In the genomic region with DNA sequence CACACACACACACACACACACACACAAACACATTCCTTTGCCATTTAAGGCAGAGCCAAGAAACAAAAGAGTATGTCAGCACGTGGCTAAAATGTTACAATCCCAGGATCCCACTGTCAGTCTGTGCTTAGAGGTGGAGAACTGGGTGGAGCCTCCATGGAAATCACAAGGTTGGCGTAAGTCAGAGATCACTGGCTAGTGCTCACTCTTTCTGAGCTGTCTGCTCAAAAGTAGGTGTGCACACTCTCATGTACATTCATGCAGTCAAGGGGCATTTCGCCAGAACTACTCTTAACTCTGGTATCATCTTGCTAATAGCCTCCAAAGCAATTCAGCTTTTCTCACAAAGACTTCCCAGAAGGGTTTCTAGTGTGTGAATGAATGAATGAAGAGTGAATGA, we compare ENCODE assay signal across 18 mouse cellular contexts.
DNase-seq lines count a peak whose midpoint lies in the region; ATAC-seq and TF ChIP-seq lines count a peak whose summit lies in the region.
"Had no signal": no experiment of that assay in that cellular context is flagged by ENCODE, and none has a peak within 500 bp of the region (broad histone marks: within the 10 kb centered on the region; RNA-seq: fewer than 3 reads in every experiment).

No protein-coding gene starts in this region.

- intact Hi-C loops in heart, adult 2 months (cut with DNase I) = no loop called here

- no peak overlapping the region for H3K27ac ChIP-seq in heart, embryonic 10.5 days
- no peak overlapping the region for H3K27ac ChIP-seq in heart, adult 2 months
- peak overlapping the region; percentile 77 for H3K27ac ChIP-seq in hindbrain, embryonic 12.5 days
- H3K27ac ChIP-seq in hindbrain, postnatal 0 days = no peak overlapping the region
- peak overlapping the region; percentile 16 for H3K27ac ChIP-seq in hindbrain, embryonic 14.5 days
- no peak overlapping the region for H3K27ac ChIP-seq in limb, embryonic 10.5 days
- H3K27ac ChIP-seq: forebrain, embryonic 10.5 days; forebrain, embryonic 13.5 days; heart, embryonic 13.5 days; intestine, embryonic 15.5 days had no signal

- H3K9ac ChIP-seq in heart, adult 2 months (ENCODE audit: low read depth, low read length) = no peak overlapping the region
- no peak overlapping the region for H3K9ac ChIP-seq in hindbrain, embryonic 12.5 days
- H3K9ac ChIP-seq in hindbrain, postnatal 0 days (replicated peaks; ENCODE audit: low read length) = no peak overlapping the region
- no peak overlapping the region for H3K9ac ChIP-seq in hindbrain, embryonic 14.5 days
- H3K9ac ChIP-seq: forebrain, embryonic 13.5 days; heart, embryonic 13.5 days; intestine, embryonic 15.5 days had no signal

- H3K36me3 ChIP-seq in heart, embryonic 10.5 days = no peaks in the 10 kb centered on the region
- no peaks in the 10 kb centered on the region for H3K36me3 ChIP-seq in heart, adult 2 months (ENCODE audit: control insufficient read depth, insufficient read depth, low read length)
- no peaks in the 10 kb centered on the region for H3K36me3 ChIP-seq in hindbrain, embryonic 12.5 days
- no peaks in the 10 kb centered on the region for H3K36me3 ChIP-seq in hindbrain, postnatal 0 days (ENCODE audit: insufficient read depth, low read length)
- no peaks in the 10 kb centered on the region for H3K36me3 ChIP-seq in hindbrain, embryonic 14.5 days (replicated peaks; ENCODE audit: control insufficient read depth, insufficient read depth)
- H3K36me3 ChIP-seq in limb, embryonic 10.5 days = no peaks in the 10 kb centered on the region
- H3K36me3 ChIP-seq: forebrain, embryonic 10.5 days; heart, embryonic 13.5 days; intestine, embryonic 15.5 days had no signal

- peak; percentile 25 for DNase-seq in heart, embryonic 10.5 days (ENCODE audit: low spot score)
- DNase-seq in heart, adult 2 months = no peak
- no peak for DNase-seq in hindbrain, postnatal 0 days (ENCODE audit: low spot score)
- DNase-seq in hindbrain, embryonic 14.5 days (ENCODE audit: low spot score) = no peak
- DNase-seq in limb, embryonic 10.5 days (ENCODE audit: low spot score) = peak; percentile 24
- DNase-seq: cerebellum, adult 18-20 months; cerebellum, adult 9-10 months; gastrocnemius, postnatal 10 days; gastrocnemius, postnatal 36 days; heart, postnatal 14 days; kidney, adult 11 months had no signal

- no peak for TF ChIP-seq EP300 in heart, adult 2 months (IDR thresholded peaks at IDR 0.05; ENCODE audit: insufficient read depth, low read depth, low read length)

- H3K4me3 ChIP-seq in heart, embryonic 10.5 days = no peak overlapping the region
- no peak overlapping the region for H3K4me3 ChIP-seq in heart, adult 2 months
- H3K4me3 ChIP-seq in hindbrain, embryonic 12.5 days = no peak overlapping the region
- no peak overlapping the region for H3K4me3 ChIP-seq in hindbrain, postnatal 0 days (ENCODE audit: low read length)
- H3K4me3 ChIP-seq in hindbrain, embryonic 14.5 days (replicated peaks; ENCODE audit: low read length) = no peak overlapping the region
- no peak overlapping the region for H3K4me3 ChIP-seq in limb, embryonic 10.5 days
- H3K4me3 ChIP-seq: forebrain, embryonic 10.5 days; forebrain, embryonic 13.5 days; heart, embryonic 13.5 days; intestine, embryonic 15.5 days had no signal

- H3K4me1 ChIP-seq in heart, embryonic 10.5 days = no peaks in the 10 kb centered on the region
- H3K4me1 ChIP-seq in heart, adult 2 months (ENCODE audit: control insufficient read depth, insufficient read depth, low read length) = no peaks in the 10 kb centered on the region
- peaks cover 21% of the 10 kb centered on the region for H3K4me1 ChIP-seq in hindbrain, embryonic 12.5 days
- H3K4me1 ChIP-seq in hindbrain, postnatal 0 days (ENCODE audit: insufficient read depth, low read length) = 0 out of 2 replicates have a peak, but pooled peaks cover 5% of the 10 kb centered on the region
- H3K4me1 ChIP-seq in hindbrain, embryonic 14.5 days (replicated peaks; ENCODE audit: control insufficient read depth, insufficient read depth, low read length) = peaks cover 10% of the 10 kb centered on the region
- H3K4me1 ChIP-seq in limb, embryonic 10.5 days = peaks cover 32% of the 10 kb centered on the region
- H3K4me1 ChIP-seq: forebrain, embryonic 13.5 days; intestine, embryonic 15.5 days had no signal

- no peaks in the 10 kb centered on the region for H3K79me2 ChIP-seq in heart, adult 2 months (replicated peaks; ENCODE audit: control insufficient read depth, insufficient read depth, low read length)

- no peaks in the 10 kb centered on the region for H3K9me3 ChIP-seq in heart, embryonic 10.5 days
- H3K9me3 ChIP-seq in hindbrain, embryonic 12.5 days (replicated peaks) = no peaks in the 10 kb centered on the region
- no peaks in the 10 kb centered on the region for H3K9me3 ChIP-seq in hindbrain, postnatal 0 days (ENCODE audit: low read length)
- no peaks in the 10 kb centered on the region for H3K9me3 ChIP-seq in hindbrain, embryonic 14.5 days (ENCODE audit: control insufficient read depth, low read length)
- no peaks in the 10 kb centered on the region for H3K9me3 ChIP-seq in limb, embryonic 10.5 days (replicated peaks)
- H3K9me3 ChIP-seq: forebrain, embryonic 10.5 days; forebrain, embryonic 13.5 days; heart, embryonic 13.5 days; intestine, embryonic 15.5 days had no signal

- H3K27me3 ChIP-seq in heart, embryonic 10.5 days (ENCODE audit: insufficient read depth, poor library complexity, severe bottlenecking) = peaks cover 3% of the 10 kb centered on the region; the same call in 1 of the 2 replicates
- H3K27me3 ChIP-seq in heart, adult 2 months (ENCODE audit: control insufficient read depth, insufficient read depth, low read length) = no peaks in the 10 kb centered on the region
- no peaks in the 10 kb centered on the region; the same call in 1 of the 2 replicates for H3K27me3 ChIP-seq in hindbrain, embryonic 12.5 days
- no peaks in the 10 kb centered on the region for H3K27me3 ChIP-seq in hindbrain, postnatal 0 days (ENCODE audit: insufficient read depth, low read length)
- no peaks in the 10 kb centered on the region for H3K27me3 ChIP-seq in hindbrain, embryonic 14.5 days (ENCODE audit: control insufficient read depth, insufficient read depth, low read length)
- H3K27me3 ChIP-seq in limb, embryonic 10.5 days (ENCODE audit: low read depth, poor library complexity, severe bottlenecking) = 0 out of 2 replicates have a peak, but pooled peaks cover 3% of the 10 kb centered on the region
- H3K27me3 ChIP-seq: forebrain, embryonic 13.5 days; heart, embryonic 13.5 days; intestine, embryonic 15.5 days had no signal

- no peak overlapping the region for H3K4me2 ChIP-seq in hindbrain, embryonic 12.5 days (replicated peaks)
- H3K4me2 ChIP-seq in hindbrain, postnatal 0 days (ENCODE audit: low read depth, low read length) = no peak overlapping the region
- H3K4me2 ChIP-seq in hindbrain, embryonic 14.5 days (replicated peaks) = no peak overlapping the region
- H3K4me2 ChIP-seq: forebrain, embryonic 13.5 days; heart, embryonic 13.5 days; intestine, embryonic 15.5 days had no signal

- TF ChIP-seq POLR2A in heart, adult 2 months (IDR thresholded peaks at IDR 0.05; ENCODE audit: insufficient read depth, low read depth, low read length) = no peak

- no peak for TF ChIP-seq CTCF in heart, adult 2 months (IDR thresholded peaks at IDR 0.05)
- TF ChIP-seq CTCF in hindbrain, postnatal 0 days (IDR thresholded peaks at IDR 0.05; ENCODE audit: low read depth) = no peak

- no peak for ATAC-seq in hindbrain, embryonic 12.5 days (ENCODE audit: low FRiP score)
- ATAC-seq in hindbrain, postnatal 0 days = no peak
- ATAC-seq in hindbrain, embryonic 14.5 days (ENCODE audit: low FRiP score) = no peak
- ATAC-seq: CD4-positive, CD25-positive, alpha-beta regulatory T cell, adult 4 months; forebrain, embryonic 13.5 days; forebrain, embryonic 16.5 days; intestine, embryonic 15.5 days had no signal

- WGBS in heart, embryonic 10.5 days = 66% methylated on average over 3 of the region's 3 CpGs
- 64% methylated on average over 3 of the region's 3 CpGs for WGBS in heart, adult 2 months
- 69% methylated on average over 3 of the region's 3 CpGs for WGBS in hindbrain, embryonic 12.5 days
- WGBS in hindbrain, postnatal 0 days = 68% methylated on average over 3 of the region's 3 CpGs
- 63% methylated on average over 3 of the region's 3 CpGs for WGBS in hindbrain, embryonic 14.5 days
- 81% methylated on average over 3 of the region's 3 CpGs for WGBS in limb, embryonic 10.5 days

Comparison
In these comparisons a context has a peak if more than half of its experiments do, and no peak if none do; other contexts are left out.
1. DNase-seq: peak in heart, embryonic 10.5 days (single experiment) and limb, embryonic 10.5 days (single experiment); none in heart, adult 2 months (0 of 2), hindbrain, postnatal 0 days (single experiment) and hindbrain, embryonic 14.5 days (single experiment).
2. H3K27ac ChIP-seq: peak in hindbrain, embryonic 12.5 days (single experiment) and hindbrain, embryonic 14.5 days (single experiment); none in heart, embryonic 10.5 days (single experiment), heart, adult 2 months (single experiment), hindbrain, postnatal 0 days (single experiment) and limb, embryonic 10.5 days (single experiment).